22 mouse cellular contexts compared by ENCODE assay signal in genomic region chr1:153097017-153097675, GRCm38 (mm10).
DNase-seq lines count a peak whose midpoint lies in the region; ATAC-seq and TF ChIP-seq lines count a peak whose summit lies in the region.
"Had no signal": no experiment of that assay in that cellular context is flagged by ENCODE, and none has a peak within 500 bp of the region (broad histone marks: within the 10 kb centered on the region; RNA-seq: fewer than 3 reads in every experiment).

No protein-coding gene starts in this region.

- peak overlapping the region; percentile 65; the same call in 1 of the 2 replicates for H3K27ac ChIP-seq in kidney, embryonic 14.5 days (ENCODE audit: low read depth, low read length)
- peak overlapping the region; percentile 86 for H3K27ac ChIP-seq in lung, embryonic 16.5 days (ENCODE audit: low read length)
- peak overlapping the region; percentile 91 for H3K27ac ChIP-seq in ES-E14 (ENCODE audit: insufficient read depth, low read depth, low read length, poor library complexity, severe bottlenecking)
- H3K27ac ChIP-seq in embryonic facial prominence, embryonic 10.5 days (replicated peaks) = peak overlapping the region; percentile 48; the same call in 1 of the 2 replicates
- no peak overlapping the region for H3K27ac ChIP-seq in neural tube, embryonic 15.5 days (replicated peaks)
- H3K27ac ChIP-seq: midbrain, embryonic 12.5 days; stomach, postnatal 0 days had no signal

- H3K36me3 ChIP-seq in kidney, embryonic 14.5 days (ENCODE audit: control insufficient read depth, insufficient read depth, low read length) = no peaks in the 10 kb centered on the region
- no peaks in the 10 kb centered on the region for H3K36me3 ChIP-seq in lung, embryonic 16.5 days (ENCODE audit: control insufficient read depth, insufficient read depth, low read length)
- H3K36me3 ChIP-seq in ES-E14 (ENCODE audit: control insufficient read depth, insufficient read depth, low read length, poor library complexity, severe bottlenecking) = no peaks in the 10 kb centered on the region; the same call in 1 of the 2 replicates
- H3K36me3 ChIP-seq in embryonic facial prominence, embryonic 10.5 days (replicated peaks) = no peaks in the 10 kb centered on the region
- peaks cover 10% of the 10 kb centered on the region for H3K36me3 ChIP-seq in neural tube, embryonic 15.5 days
- H3K36me3 ChIP-seq: heart, embryonic 12.5 days; midbrain, embryonic 12.5 days had no signal

- H3K4me1 ChIP-seq in kidney, embryonic 14.5 days (ENCODE audit: control insufficient read depth, insufficient read depth, low read length) = peaks cover 8% of the 10 kb centered on the region
- H3K4me1 ChIP-seq in lung, embryonic 16.5 days (replicated peaks; ENCODE audit: control insufficient read depth, insufficient read depth, low read length) = peaks cover 33% of the 10 kb centered on the region
- H3K4me1 ChIP-seq in ES-E14 (ENCODE audit: control insufficient read depth in 2 of 2, insufficient read depth in 2 of 2, low read length in 2 of 2, poor library complexity in 1 of 2) = peaks cover 3 to 42% of the 10 kb centered on the region in 2 experiments; a peak in 3 of 4 replicates
- peaks cover 67% of the 10 kb centered on the region for H3K4me1 ChIP-seq in embryonic facial prominence, embryonic 10.5 days
- H3K4me1 ChIP-seq in neural tube, embryonic 15.5 days = peaks cover 3% of the 10 kb centered on the region; the same call in 1 of the 2 replicates

- no peak overlapping the region for H3K4me3 ChIP-seq in kidney, embryonic 14.5 days (ENCODE audit: low read length)
- H3K4me3 ChIP-seq in lung, embryonic 16.5 days (ENCODE audit: low read length) = no peak overlapping the region
- H3K4me3 ChIP-seq in ES-E14 (ENCODE audit: insufficient read depth in 1 of 2, low read depth in 1 of 2, low read length in 2 of 2, poor library complexity in 1 of 2, severe bottlenecking in 1 of 2) = no peak overlapping the region
- H3K4me3 ChIP-seq in embryonic facial prominence, embryonic 10.5 days = no peak overlapping the region
- H3K4me3 ChIP-seq in neural tube, embryonic 15.5 days (replicated peaks) = no peak overlapping the region
- H3K4me3 ChIP-seq: heart, embryonic 12.5 days; midbrain, embryonic 12.5 days had no signal

- in situ Hi-C loops in ES-E14 (cut with MboI; ENCODE audit: low sequenced_read_pairs in 2 of 2, unreplicated experiment in 2 of 2) = loop anchor here (25.0 kb wide), 1 partner anchor 310 kb away; no protein-coding TSS in a partner anchor

- H3K4me2 ChIP-seq in kidney, embryonic 14.5 days (replicated peaks; ENCODE audit: low read depth, low read length) = no peak overlapping the region
- no peak overlapping the region for H3K4me2 ChIP-seq in lung, embryonic 16.5 days (ENCODE audit: low read depth, low read length)
- no peak overlapping the region for H3K4me2 ChIP-seq in neural tube, embryonic 15.5 days
- H3K4me2 ChIP-seq: heart, embryonic 12.5 days; midbrain, embryonic 12.5 days had no signal

- no peak for DNase-seq in kidney, adult 9 months
- no peak for DNase-seq in lung, postnatal 14 days
- DNase-seq in ES-E14 (ENCODE audit: low read depth, low spot score) = no peak
- DNase-seq in embryonic facial prominence, embryonic 10.5 days (ENCODE audit: low spot score) = no peak
- DNase-seq: B cell, adult 2 months; cerebellum, adult 8-10 months; cerebellum, postnatal 36 days; heart, postnatal 10 days; kidney, adult 2 months; left cerebral cortex, postnatal 4 days; liver; right cerebral cortex, postnatal 14 days; thymus, adult 2 months; thymus, postnatal 4 days had no signal

- 93% methylated on average over 6 of the region's 6 CpGs for WGBS in kidney, embryonic 14.5 days
- WGBS in lung, embryonic 16.5 days = 84% methylated on average over 6 of the region's 6 CpGs
- 87% methylated on average over 6 of the region's 6 CpGs for whole genome bisulfite sequencing in embryonic facial prominence, embryonic 10.5 days
- 95% methylated on average over 6 of the region's 6 CpGs for WGBS in neural tube, embryonic 15.5 days

- H3K9ac ChIP-seq in kidney, embryonic 14.5 days (ENCODE audit: low read depth, low read length) = no peak overlapping the region
- H3K9ac ChIP-seq in lung, embryonic 16.5 days (ENCODE audit: low read length) = no peak overlapping the region
- peak overlapping the region; percentile 54; the same call in 1 of the 2 replicates for H3K9ac ChIP-seq in ES-E14 (ENCODE audit: insufficient read depth, low read depth, low read length, poor library complexity, severe bottlenecking)
- H3K9ac ChIP-seq in neural tube, embryonic 15.5 days (replicated peaks) = no peak overlapping the region
- H3K9ac ChIP-seq: heart, embryonic 12.5 days; midbrain, embryonic 12.5 days had no signal

- H3K27me3 ChIP-seq in kidney, embryonic 14.5 days (ENCODE audit: control insufficient read depth, insufficient read depth, low read length) = no peaks in the 10 kb centered on the region
- H3K27me3 ChIP-seq in lung, embryonic 16.5 days (ENCODE audit: control insufficient read depth, insufficient read depth, low read depth, low read length) = no peaks in the 10 kb centered on the region
- peaks cover 19% of the 10 kb centered on the region for H3K27me3 ChIP-seq in embryonic facial prominence, embryonic 10.5 days (replicated peaks; ENCODE audit: low read depth, poor library complexity, severe bottlenecking)
- H3K27me3 ChIP-seq in neural tube, embryonic 15.5 days (replicated peaks) = no peaks in the 10 kb centered on the region
- H3K27me3 ChIP-seq: CH12.LX; heart, embryonic 12.5 days had no signal

- no peaks in the 10 kb centered on the region for H3K9me3 ChIP-seq in kidney, embryonic 14.5 days (ENCODE audit: control insufficient read depth, low read length)
- no peaks in the 10 kb centered on the region for H3K9me3 ChIP-seq in lung, embryonic 16.5 days (ENCODE audit: control insufficient read depth, low read length)
- no peaks in the 10 kb centered on the region for H3K9me3 ChIP-seq in ES-E14 (ENCODE audit: control insufficient read depth, insufficient read depth, low read depth, low read length)
- no peaks in the 10 kb centered on the region for H3K9me3 ChIP-seq in embryonic facial prominence, embryonic 10.5 days
- H3K9me3 ChIP-seq in neural tube, embryonic 15.5 days (replicated peaks) = no peaks in the 10 kb centered on the region
- H3K9me3 ChIP-seq: heart, embryonic 12.5 days; midbrain, embryonic 12.5 days had no signal

- ATAC-seq in kidney, embryonic 14.5 days (ENCODE audit: low FRiP score, low TSS enrichment) = no peak
- ATAC-seq in lung, embryonic 16.5 days (ENCODE audit: low read depth) = no peak
- ATAC-seq in neural tube, embryonic 15.5 days (ENCODE audit: low FRiP score) = no peak
- ATAC-seq: activated CD4-positive, CD25-positive, alpha-beta regulatory T cell, adult 4 months had no signal

TF ChIP-seq in ES-E14, 5 proteins besides CTCF, POLR2A, EP300 and RAD21:
- TF ChIP-seq ZNF384 (IDR thresholded peaks at IDR 0.05; ENCODE audit: low read depth, low read length) (no peak), HCFC1 (IDR thresholded peaks at IDR 0.05; ENCODE audit: borderline replicate concordance, insufficient read depth, low read length) (no peak), CHD2 (IDR thresholded peaks at IDR 0.05; ENCODE audit: low read depth, low read length) (no peak), MAFK (IDR thresholded peaks at IDR 0.05; ENCODE audit: insufficient read depth, low read depth, low read length) (no peak), ZC3H11A (IDR thresholded peaks at IDR 0.05; ENCODE audit: borderline replicate concordance, low read depth, low read length) (no peak)
